Mouse (Mus musculus) forebrain, postnatal 0 days (tissue): ENCODE measurements around the gene Hsdl1. TPM values are rescaled to one million over a fixed set of nuclear protein-coding genes. Genes with fewer than 3 reads are reported as not detected.
A peak's percentile ranks its signal among the peaks of the same experiment; 100 is the strongest.

ENCODE experiments used
- ATAC-seq: fragments of 200-750 bp; cut with Nextera tagmentation; 2 replicates; pipeline ENCODE4 v1.8.0; 2017; ENCODE audit warnings: mild to moderate bottlenecking, moderate library complexity
- DNase-seq: peaks from one replicate; pipeline ENCODE4 v3.0.0-alpha.2; 2015
- H3K27ac ChIP-seq: fragments of 300-500 bp; sonication (generic); 2 replicates; pipeline ENCODE4 v1.5.1; 2014; ENCODE audit warnings: low read depth, mild to moderate bottlenecking, antibody characterized with exemption, low read length, moderate library complexity, mixed read lengths
- H3K27me3 ChIP-seq: fragments of 300-500 bp; sonication (generic); 2 replicates; pipeline ENCODE4 v1.6.1; 2014; ENCODE audit warnings: mild to moderate bottlenecking, low read length, mixed read lengths; ENCODE audit not compliant: insufficient read depth
- H3K36me3 ChIP-seq: fragments of 300-500 bp; sonication (generic); 2 replicates; pipeline ENCODE4 v1.6.1; 2014; ENCODE audit warnings: mild to moderate bottlenecking, moderate library complexity; ENCODE audit not compliant: insufficient read depth
- H3K4me1 ChIP-seq: fragments of 300-500 bp; sonication (generic); 2 replicates; pipeline ENCODE4 v1.6.1; 2014; ENCODE audit warnings: antibody characterized with exemption; ENCODE audit not compliant: insufficient read depth
- H3K4me2 ChIP-seq: fragments of 300-500 bp; sonication (generic); 2 replicates; pipeline ENCODE4 v1.6.1; 2014; ENCODE audit warnings: low read depth, mild to moderate bottlenecking, moderate library complexity
- H3K4me3 ChIP-seq: fragments of 300-500 bp; sonication (generic); 2 replicates; pipeline ENCODE4 v1.5.1; 2014; ENCODE audit warnings: low read depth, low read length, mixed read lengths
- H3K9ac ChIP-seq: fragments of 300-500 bp; sonication (generic); 2 replicates; pipeline ENCODE4 v1.6.1; 2014; ENCODE audit warnings: mild to moderate bottlenecking
- H3K9me3 ChIP-seq: fragments of 300-500 bp; sonication (generic); 2 replicates; pipeline ENCODE4 v1.6.1; 2016; ENCODE audit warnings: low read length
- CTCF ChIP-seq: sonication (generic); IDR thresholded peaks from 2 replicates; pipeline ENCODE4 v1.5.1; 2016; ENCODE audit warnings: antibody characterized with exemption, control low read depth, low read depth
- WGBS: fragments of 180-500 bp; shearing (Covaris S2); extraction: QIAGEN DNeasy Blood & Tissue Kit; methylation state at CpG from one replicate; pipeline ENCODE4 v1.1.7; 2014; 5-methylcytosine and 5-hydroxymethylcytosine counted together
- polyA plus RNA-seq: library from polyadenylated mRNA; unstranded; fragments of >200 nt; fragmentation: Nextera tagmentation; extraction: Ambion mirVana; gene quantifications from 2 replicates; pipeline ENCODE4 v1.2.1, GENCODE M21; 2015
- total RNA-seq: library from RNA; depleted of rRNA; stranded (reverse); fragments of >200 nt; gene quantifications from 2 replicates; pipeline ENCODE4 v1.2.3, GENCODE M21; 2014

The Hsdl1 gene
- total and polyA plus RNA-seq, 2 experiments from 2014 or later: 158 to 164 TPM

DNA sequence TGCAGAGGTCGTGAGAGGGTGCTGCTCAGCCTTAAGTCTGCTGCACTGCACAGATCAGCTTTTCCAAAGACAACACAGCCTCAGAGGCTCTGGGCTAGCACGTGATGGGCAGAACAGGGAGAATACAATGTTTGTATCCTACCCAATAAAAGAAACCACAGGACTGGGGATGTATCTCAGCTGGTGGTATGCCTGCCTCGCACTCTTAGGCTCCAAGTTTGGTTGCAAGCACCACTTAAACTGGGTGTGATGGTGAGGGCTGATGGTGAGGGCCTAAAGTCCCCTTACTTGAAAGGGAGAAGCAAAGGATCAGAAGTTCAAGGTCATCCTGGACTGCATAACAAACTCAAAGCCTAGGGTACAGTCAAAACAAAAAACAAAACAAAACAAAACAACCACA, 30.4 kb downstream of the Hsdl1 start:
- H3K27ac ChIP-seq: no peak overlapping the region
- no peak for TF ChIP-seq CTCF
- no peaks in the 10 kb centered on the region for H3K27me3 ChIP-seq
- ATAC-seq: no peak
- no peak overlapping the region for H3K4me3 ChIP-seq
- 87% methylated on average over 3 of the region's 3 CpGs for WGBS
- no peaks in the 10 kb centered on the region for H3K9me3 ChIP-seq
- no peak for DNase-seq
- no peak overlapping the region for H3K9ac ChIP-seq
- H3K4me2 ChIP-seq: no peak overlapping the region
- no peaks in the 10 kb centered on the region for H3K4me1 ChIP-seq
- H3K36me3 ChIP-seq: peaks cover 66% of the 10 kb centered on the region

DNA sequence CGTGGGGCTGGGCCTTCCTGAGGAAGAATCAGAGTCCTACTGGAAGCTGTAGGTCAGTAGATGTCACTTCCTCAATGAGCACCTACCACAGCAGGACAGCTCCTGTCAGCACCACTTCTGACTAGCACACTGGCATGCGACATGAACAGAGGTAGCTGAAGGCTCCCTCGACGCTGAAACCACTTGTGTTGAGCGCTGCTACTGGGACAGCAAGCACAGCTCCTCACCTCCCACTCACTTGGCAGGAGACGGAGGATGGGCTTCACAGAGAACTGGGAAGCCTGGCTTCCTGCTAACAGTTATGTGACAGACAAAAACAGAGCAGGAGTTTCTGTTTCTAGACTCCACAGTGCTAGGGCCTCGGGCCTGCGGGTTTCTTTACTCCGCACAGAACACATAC, 43.0 kb downstream of the Hsdl1 start:
- no peaks in the 10 kb centered on the region for H3K4me1 ChIP-seq
- no peak for TF ChIP-seq CTCF
- no peaks in the 10 kb centered on the region for H3K9me3 ChIP-seq
- peaks cover 91% of the 10 kb centered on the region for H3K36me3 ChIP-seq
- ATAC-seq (no peak), DNase-seq (no peak)
- H3K4me2 ChIP-seq: no peak overlapping the region
- no peaks in the 10 kb centered on the region for H3K27me3 ChIP-seq
- no peak overlapping the region for H3K4me3 ChIP-seq
- no peak overlapping the region for H3K9ac ChIP-seq
- no peak overlapping the region for H3K27ac ChIP-seq
- 90% methylated on average over 9 of the region's 9 CpGs for WGBS

DNA sequence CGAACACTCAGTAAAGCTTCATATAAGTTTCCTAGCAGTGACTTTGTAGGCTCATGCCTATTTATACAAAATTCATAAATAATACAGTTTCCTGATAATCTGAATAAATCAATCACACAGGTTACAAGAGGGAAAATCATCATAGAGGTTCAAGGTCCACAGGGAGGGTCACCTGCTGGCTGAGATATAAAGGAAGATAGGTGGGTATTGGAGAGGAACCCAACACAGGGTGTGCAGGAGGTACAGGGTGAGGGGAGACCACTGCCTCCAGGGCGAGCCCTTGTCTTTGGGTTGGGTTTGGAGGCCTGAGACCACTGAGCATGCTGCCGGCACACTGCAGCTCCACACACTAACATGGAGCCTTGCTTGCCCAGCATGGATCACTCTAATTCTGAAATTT, 43.6 kb downstream of the Hsdl1 start:
- H3K9me3 ChIP-seq: no peaks in the 10 kb centered on the region
- no peak for ATAC-seq
- no peaks in the 10 kb centered on the region for H3K27me3 ChIP-seq
- peaks cover 91% of the 10 kb centered on the region for H3K36me3 ChIP-seq
- TF ChIP-seq CTCF: no peak
- no peak overlapping the region for H3K4me2 ChIP-seq
- H3K4me3 ChIP-seq: no peak overlapping the region
- H3K4me1 ChIP-seq: no peaks in the 10 kb centered on the region
- H3K9ac ChIP-seq: no peak overlapping the region
- WGBS: 98% methylated on average over 3 of the region's 3 CpGs
- DNase-seq: no peak
- H3K27ac ChIP-seq: no peak overlapping the region

DNA sequence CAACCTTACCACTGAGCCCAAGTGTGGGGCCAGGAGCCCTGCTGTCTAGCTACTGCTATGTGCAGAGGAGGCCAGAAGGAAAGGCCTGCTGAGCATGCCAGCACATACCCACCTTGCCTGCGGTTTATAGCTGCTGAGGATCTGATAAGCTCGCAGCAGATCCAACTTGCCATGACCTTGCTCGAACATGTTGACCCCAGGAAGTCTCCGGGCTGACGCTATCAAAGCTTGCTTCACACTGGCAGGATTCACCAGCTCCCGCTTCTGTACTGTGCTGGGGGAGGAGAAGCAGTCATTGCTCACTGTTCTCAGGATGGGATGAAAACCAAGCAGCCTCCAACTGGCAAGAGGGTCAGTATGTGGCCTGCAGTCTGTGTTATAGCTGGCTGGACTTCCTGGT, 44.0 kb downstream of the Hsdl1 start:
- WGBS: 90% methylated on average over 6 of the region's 6 CpGs
- no peak for DNase-seq

DNA sequence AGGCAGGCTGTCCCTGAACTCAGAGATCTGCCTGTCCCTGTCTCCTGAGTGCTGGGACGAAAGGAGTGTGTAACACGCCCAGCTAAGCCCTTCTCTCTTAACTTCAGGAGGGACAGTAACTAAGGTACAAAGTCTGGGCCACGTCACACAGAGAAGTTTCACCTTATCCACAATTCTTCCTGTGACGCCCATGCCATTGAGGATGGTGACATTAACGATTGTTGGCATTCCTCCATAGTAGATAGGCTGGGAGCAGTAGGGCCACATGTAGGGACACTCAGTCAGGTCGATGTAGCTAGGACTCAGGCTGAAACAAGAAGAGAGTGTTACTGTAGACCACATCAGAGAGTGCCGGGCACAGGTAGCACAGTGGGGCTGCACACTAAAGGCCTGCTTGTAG, 46.2 kb downstream of the Hsdl1 start:
- ATAC-seq: no peak
- Histone ChIP-seq H3K9me3 (no peaks in the 10 kb centered on the region), H3K36me3 (peaks cover 87% of the 10 kb centered on the region), H3K27ac (no peak overlapping the region), H3K4me3 (no peak overlapping the region), H3K27me3 (no peaks in the 10 kb centered on the region), H3K4me2 (no peak overlapping the region), H3K4me1 (no peaks in the 10 kb centered on the region), H3K9ac (no peak overlapping the region)
- no peak for DNase-seq
- no peak for TF ChIP-seq CTCF
- WGBS: 90% methylated on average over 7 of the region's 7 CpGs

More for the DNA sequence above, 44.0 kb downstream of the Hsdl1 start:
- Histone ChIP-seq H3K9ac (no peak overlapping the region), H3K27ac (no peak overlapping the region), H3K27me3 (no peaks in the 10 kb centered on the region), H3K36me3 (peaks cover 87% of the 10 kb centered on the region), H3K9me3 (no peaks in the 10 kb centered on the region), H3K4me1 (no peaks in the 10 kb centered on the region), H3K4me3 (no peak overlapping the region), H3K4me2 (no peak overlapping the region)
- no peak for ATAC-seq
- TF ChIP-seq CTCF: no peak

DNA sequence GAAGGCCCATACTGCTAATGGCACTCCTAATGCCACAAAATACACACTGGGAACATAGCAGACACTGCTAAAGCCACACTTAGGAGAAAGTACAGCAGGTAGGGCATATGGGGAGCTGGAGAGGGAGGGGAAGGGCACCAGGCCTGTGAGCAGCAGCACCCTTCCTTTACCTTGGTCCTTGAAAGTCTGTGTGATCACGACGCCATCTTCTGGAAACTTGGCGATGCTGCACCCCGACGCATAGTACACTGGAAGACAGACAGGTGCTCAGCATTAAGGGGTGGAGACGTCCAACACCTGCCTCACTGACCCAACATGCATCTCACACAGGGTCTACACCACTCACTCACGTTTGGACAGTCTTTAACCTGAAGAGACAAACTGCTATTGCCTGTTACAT, 54.9 kb downstream of the Hsdl1 start:
- TF ChIP-seq CTCF: peak; percentile 64
- Histone ChIP-seq H3K4me3 (no peak overlapping the region), H3K9ac (no peak overlapping the region), H3K9me3 (no peaks in the 10 kb centered on the region), H3K4me2 (no peak overlapping the region), H3K27ac (no peak overlapping the region), H3K27me3 (no peaks in the 10 kb centered on the region), H3K36me3 (peaks cover 91% of the 10 kb centered on the region), H3K4me1 (no peaks in the 10 kb centered on the region)
- WGBS: 70% methylated on average over 7 of the region's 7 CpGs
- DNase-seq (peak; percentile 25), ATAC-seq (no peak)

DNA sequence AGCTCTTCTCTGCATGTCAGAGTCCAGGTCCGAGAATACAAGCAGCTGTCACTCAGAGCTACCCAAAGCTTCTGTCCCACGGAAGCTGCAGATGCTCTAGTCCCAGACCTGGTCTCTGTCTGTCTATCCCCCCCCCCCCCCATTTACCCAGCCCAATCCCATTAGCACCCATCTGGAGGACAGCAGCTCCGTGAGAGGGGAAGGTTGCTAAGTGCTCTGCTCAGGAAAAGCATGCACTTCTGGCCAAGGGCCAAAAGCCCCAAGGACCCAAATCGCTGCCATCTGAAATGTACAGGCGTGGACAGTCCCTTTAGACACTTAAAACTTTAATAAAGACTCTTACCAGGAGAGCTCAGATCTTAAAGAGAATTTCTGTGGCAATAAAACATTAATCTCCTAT, 58.3 kb downstream of the Hsdl1 start:
- Histone ChIP-seq H3K4me1 (no peaks in the 10 kb centered on the region), H3K9ac (no peak overlapping the region), H3K9me3 (no peaks in the 10 kb centered on the region), H3K4me3 (no peak overlapping the region), H3K27me3 (no peaks in the 10 kb centered on the region), H3K36me3 (peaks cover 93% of the 10 kb centered on the region), H3K27ac (no peak overlapping the region), H3K4me2 (no peak overlapping the region)
- no peak for DNase-seq
- ATAC-seq: no peak
- WGBS: 41% methylated on average over 5 of the region's 5 CpGs
- no peak for TF ChIP-seq CTCF

DNA sequence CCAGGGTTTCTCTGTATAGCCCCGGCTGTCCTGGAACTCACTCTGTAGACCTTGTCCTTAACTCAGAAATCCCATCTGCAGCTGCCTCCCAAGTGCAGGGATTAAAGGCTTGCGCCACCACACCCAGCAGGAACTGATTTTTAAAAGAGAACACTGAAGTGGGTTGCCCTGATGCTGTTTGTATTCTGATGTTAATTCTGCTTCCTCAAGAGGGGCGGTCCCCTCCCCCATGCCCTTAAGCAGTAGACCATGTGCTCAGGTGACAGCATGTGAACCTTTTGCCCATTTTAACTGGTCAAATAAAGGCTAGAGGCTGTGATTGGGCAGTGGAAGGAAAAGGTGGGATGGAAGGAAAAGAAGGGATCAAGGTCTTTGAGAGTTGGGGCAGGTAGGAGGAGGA, 59.2 kb downstream of the Hsdl1 start:
- peaks cover 91% of the 10 kb centered on the region for H3K36me3 ChIP-seq
- H3K4me2 ChIP-seq: no peak overlapping the region
- H3K9me3 ChIP-seq: no peaks in the 10 kb centered on the region
- no peaks in the 10 kb centered on the region for H3K27me3 ChIP-seq
- H3K27ac ChIP-seq: no peak overlapping the region
- no peak overlapping the region for H3K4me3 ChIP-seq
- no peaks in the 10 kb centered on the region for H3K4me1 ChIP-seq
- DNase-seq (no peak), ATAC-seq (no peak)
- WGBS: 47% methylated on average over 3 of the region's 3 CpGs
- TF ChIP-seq CTCF: no peak
- no peak overlapping the region for H3K9ac ChIP-seq
